Mouse (Mus musculus): ENCODE measurements around the gene St3gal2. TPM values are rescaled to one million over a fixed set of nuclear protein-coding genes. Genes with fewer than 3 reads are reported as not detected.
"Not testable (repeated sequence)": the region's sequence is repeated elsewhere in the genome, so short reads cannot be mapped to it uniquely, and the experiment has no call there.

Gene St3gal2
- polyA plus RNA-seq, 1 experiment from 2014 or later = 19.1 TPM

- no peak overlapping the region for H3K27ac ChIP-seq (ENCODE audit: low read depth, low read length)
- H3K4me1 ChIP-seq (ENCODE audit: control insufficient read depth, insufficient read depth, low read length) = no peaks in the 10 kb centered on the region
- WGBS = 87% methylated on average over 4 of the region's 4 CpGs
- H3K9ac ChIP-seq (ENCODE audit: low read length) = no peak overlapping the region
- DNase-seq (ENCODE audit: low spot score) (no peak), ATAC-seq (ENCODE audit: insufficient read depth, low FRiP score, low TSS enrichment) (no peak)
- no peak overlapping the region for H3K4me3 ChIP-seq (ENCODE audit: low read depth, low read length)
- no peaks in the 10 kb centered on the region for H3K36me3 ChIP-seq (ENCODE audit: control insufficient read depth, insufficient read depth, low read length)
- H3K27me3 ChIP-seq (ENCODE audit: control insufficient read depth, insufficient read depth, low read length) = no peaks in the 10 kb centered on the region
- H3K4me2 ChIP-seq (ENCODE audit: low read depth) = no peak overlapping the region
- no peaks in the 10 kb centered on the region for H3K9me3 ChIP-seq (ENCODE audit: control insufficient read depth, low read length)
Measured at GRCm38 (mm10) chr8:110945716-110946115, 26.0 kb downstream of the St3gal2 start.

DNA sequence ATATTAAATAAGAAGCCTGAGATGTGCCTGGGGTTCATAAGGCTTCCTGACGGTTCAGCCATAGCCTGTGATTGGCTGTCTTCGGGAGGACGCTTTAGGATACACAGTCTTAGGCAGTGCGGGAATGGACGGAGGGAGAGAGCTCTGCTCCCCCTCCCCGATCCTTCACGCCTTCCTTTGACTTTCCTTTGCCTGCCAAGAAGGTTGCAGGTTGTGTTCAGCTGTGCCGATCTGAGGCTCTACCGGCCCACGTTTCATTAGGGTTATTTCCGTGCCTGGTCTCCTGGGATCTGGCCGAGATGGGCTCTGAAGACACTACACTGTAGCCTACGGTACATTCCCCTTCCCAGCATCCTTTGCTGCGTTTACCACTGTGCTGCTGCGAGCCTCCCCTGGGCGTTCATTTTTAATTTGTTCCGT is 30.4 kb downstream of the St3gal2 start:
- Histone ChIP-seq H3K27me3 (ENCODE audit: control insufficient read depth, insufficient read depth, low read length) (no peaks in the 10 kb centered on the region), H3K9me3 (ENCODE audit: control insufficient read depth, low read length) (no peaks in the 10 kb centered on the region), H3K4me2 (ENCODE audit: low read depth) (no peak overlapping the region), H3K4me3 (ENCODE audit: low read depth, low read length) (no peak overlapping the region), H3K36me3 (ENCODE audit: control insufficient read depth, insufficient read depth, low read length) (peaks cover 2% of the 10 kb centered on the region; the same call in 1 of the 2 replicates), H3K27ac (ENCODE audit: low read depth, low read length) (no peak overlapping the region), H3K4me1 (ENCODE audit: control insufficient read depth, insufficient read depth, low read length) (no peaks in the 10 kb centered on the region; the same call in 1 of the 2 replicates), H3K9ac (ENCODE audit: low read length) (no peak overlapping the region)
- WGBS = 84% methylated on average over 17 of the region's 17 CpGs
- no peak for DNase-seq (ENCODE audit: low spot score)
- no peak for ATAC-seq (ENCODE audit: insufficient read depth, low FRiP score, low TSS enrichment)

DNA sequence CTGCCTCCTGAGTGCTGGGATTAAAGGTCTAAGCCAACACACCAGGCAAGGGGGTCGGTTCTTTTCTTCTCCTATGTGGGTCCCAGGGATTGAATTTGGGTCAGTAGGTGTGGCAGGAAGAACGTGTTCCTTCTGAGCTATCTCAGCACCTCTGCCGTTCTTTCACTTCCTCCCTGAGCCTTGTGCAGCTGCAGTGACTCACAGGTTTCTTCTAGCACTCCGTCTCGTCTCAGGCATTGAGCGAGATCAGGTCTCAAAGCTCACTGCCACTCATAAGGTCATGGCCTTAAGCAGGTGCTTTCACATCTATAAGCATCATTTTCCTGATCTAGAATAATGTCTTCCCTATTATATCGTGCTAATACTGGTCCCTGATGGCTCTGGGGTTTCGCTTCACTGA is 35.1 kb downstream of the St3gal2 start:
- 81% methylated on average over 8 of the region's 8 CpGs for WGBS
- H3K36me3 ChIP-seq (ENCODE audit: control insufficient read depth, insufficient read depth, low read length) = peaks cover 9% of the 10 kb centered on the region

GRCm38 (mm10) chr8:110956619-110957450 is 37.1 kb downstream of the St3gal2 start:
- Histone ChIP-seq H3K4me3 (ENCODE audit: low read depth, low read length) (no peak overlapping the region), H3K9ac (ENCODE audit: low read length) (no peak overlapping the region), H3K27ac (ENCODE audit: low read depth, low read length) (no peak overlapping the region), H3K4me1 (ENCODE audit: control insufficient read depth, insufficient read depth, low read length) (no peaks in the 10 kb centered on the region; the same call in 1 of the 2 replicates), H3K9me3 (ENCODE audit: control insufficient read depth, low read length) (no peaks in the 10 kb centered on the region), H3K36me3 (ENCODE audit: control insufficient read depth, insufficient read depth, low read length) (peaks cover 9% of the 10 kb centered on the region), H3K27me3 (ENCODE audit: control insufficient read depth, insufficient read depth, low read length) (no peaks in the 10 kb centered on the region), H3K4me2 (ENCODE audit: low read depth) (no peak overlapping the region)
- WGBS = 85% methylated on average over 15 of the region's 15 CpGs
- DNase-seq (ENCODE audit: low spot score) (no peak), ATAC-seq (ENCODE audit: insufficient read depth, low FRiP score, low TSS enrichment) (no peak)

More for the DNA sequence above, 35.1 kb downstream of the St3gal2 start:
- H3K27ac ChIP-seq (ENCODE audit: low read depth, low read length) = no peak overlapping the region
- no peak for DNase-seq (ENCODE audit: low spot score)
- no peak overlapping the region for H3K9ac ChIP-seq (ENCODE audit: low read length)
- no peaks in the 10 kb centered on the region for H3K9me3 ChIP-seq (ENCODE audit: control insufficient read depth, low read length)
- H3K4me2 ChIP-seq (ENCODE audit: low read depth) = no peak overlapping the region
- H3K27me3 ChIP-seq (ENCODE audit: control insufficient read depth, insufficient read depth, low read length) = no peaks in the 10 kb centered on the region
- H3K4me1 ChIP-seq (ENCODE audit: control insufficient read depth, insufficient read depth, low read length) = no peaks in the 10 kb centered on the region; the same call in 1 of the 2 replicates
- ATAC-seq (ENCODE audit: insufficient read depth, low FRiP score, low TSS enrichment) = no peak
- H3K4me3 ChIP-seq (ENCODE audit: low read depth, low read length) = no peak overlapping the region

- H3K9me3 ChIP-seq (ENCODE audit: control insufficient read depth, low read length) = no peaks in the 10 kb centered on the region
- peaks cover 7% of the 10 kb centered on the region for H3K36me3 ChIP-seq (ENCODE audit: control insufficient read depth, insufficient read depth, low read length)
- no peak overlapping the region for H3K27ac ChIP-seq (ENCODE audit: low read depth, low read length)
- H3K9ac ChIP-seq (ENCODE audit: low read length) = no peak overlapping the region
- ATAC-seq (ENCODE audit: insufficient read depth, low FRiP score, low TSS enrichment) (no peak), DNase-seq (ENCODE audit: low spot score) (no peak)
- no peak overlapping the region for H3K4me3 ChIP-seq (ENCODE audit: low read depth, low read length)
- H3K27me3 ChIP-seq (ENCODE audit: control insufficient read depth, insufficient read depth, low read length) = no peaks in the 10 kb centered on the region
- 91% methylated on average over 19 of the region's 19 CpGs for WGBS
- H3K4me2 ChIP-seq (ENCODE audit: low read depth) = no peak overlapping the region
- no peaks in the 10 kb centered on the region; the same call in 1 of the 2 replicates for H3K4me1 ChIP-seq (ENCODE audit: control insufficient read depth, insufficient read depth, low read length)
Measured at GRCm38 (mm10) chr8:110957471-110957870, 37.7 kb downstream of the St3gal2 start.

GRCm38 (mm10) chr8:110958135-110958534 is 38.4 kb downstream of the St3gal2 start:
- Histone ChIP-seq H3K27me3 (ENCODE audit: control insufficient read depth, insufficient read depth, low read length) (no peaks in the 10 kb centered on the region), H3K4me1 (ENCODE audit: control insufficient read depth, insufficient read depth, low read length) (no peaks in the 10 kb centered on the region; the same call in 1 of the 2 replicates), H3K4me2 (ENCODE audit: low read depth) (no peak overlapping the region), H3K4me3 (ENCODE audit: low read depth, low read length) (no peak overlapping the region), H3K36me3 (ENCODE audit: control insufficient read depth, insufficient read depth, low read length) (peaks cover 7% of the 10 kb centered on the region; the same call in 1 of the 2 replicates), H3K27ac (ENCODE audit: low read depth, low read length) (no peak overlapping the region), H3K9me3 (ENCODE audit: control insufficient read depth, low read length) (no peaks in the 10 kb centered on the region), H3K9ac (ENCODE audit: low read length) (no peak overlapping the region)
- DNase-seq (ENCODE audit: low spot score) (no peak), ATAC-seq (ENCODE audit: insufficient read depth, low FRiP score, low TSS enrichment) (no peak)
- WGBS = 82% methylated on average over 5 of the region's 5 CpGs

GRCm38 (mm10) chr8:110958553-110958952 is 38.8 kb downstream of the St3gal2 start:
- not testable (repeated sequence) for DNase-seq (ENCODE audit: low spot score); H3K27ac ChIP-seq (ENCODE audit: low read depth, low read length); ATAC-seq (ENCODE audit: insufficient read depth, low FRiP score, low TSS enrichment); H3K9ac ChIP-seq (ENCODE audit: low read length); H3K4me2 ChIP-seq (ENCODE audit: low read depth); H3K4me3 ChIP-seq (ENCODE audit: low read depth, low read length); H3K27me3 ChIP-seq (ENCODE audit: control insufficient read depth, insufficient read depth, low read length); H3K36me3 ChIP-seq (ENCODE audit: control insufficient read depth, insufficient read depth, low read length); H3K4me1 ChIP-seq (ENCODE audit: control insufficient read depth, insufficient read depth, low read length); H3K9me3 ChIP-seq (ENCODE audit: control insufficient read depth, low read length)
- WGBS = 95% methylated on average over 7 of the region's 7 CpGs

GRCm38 (mm10) chr8:110959071-110959780 is 39.5 kb downstream of the St3gal2 start:
- no peak overlapping the region for H3K9ac ChIP-seq (ENCODE audit: low read length)
- H3K4me2 ChIP-seq (ENCODE audit: low read depth) = no peak overlapping the region
- DNase-seq (ENCODE audit: low spot score) (no peak), ATAC-seq (ENCODE audit: insufficient read depth, low FRiP score, low TSS enrichment) (no peak)
- H3K27ac ChIP-seq (ENCODE audit: low read depth, low read length) = no peak overlapping the region
- no peaks in the 10 kb centered on the region for H3K27me3 ChIP-seq (ENCODE audit: control insufficient read depth, insufficient read depth, low read length)
- H3K9me3 ChIP-seq (ENCODE audit: control insufficient read depth, low read length) = no peaks in the 10 kb centered on the region
- 96% methylated on average over 12 of the region's 12 CpGs for WGBS
- peaks cover 7% of the 10 kb centered on the region; the same call in 1 of the 2 replicates for H3K36me3 ChIP-seq (ENCODE audit: control insufficient read depth, insufficient read depth, low read length)
- no peaks in the 10 kb centered on the region; the same call in 1 of the 2 replicates for H3K4me1 ChIP-seq (ENCODE audit: control insufficient read depth, insufficient read depth, low read length)
- no peak overlapping the region for H3K4me3 ChIP-seq (ENCODE audit: low read depth, low read length)

Data from neural tube, embryonic 11.5 days (tissue).